Comparison of ENCODE assay signal across 11 mouse cellular contexts in the genomic region with DNA sequence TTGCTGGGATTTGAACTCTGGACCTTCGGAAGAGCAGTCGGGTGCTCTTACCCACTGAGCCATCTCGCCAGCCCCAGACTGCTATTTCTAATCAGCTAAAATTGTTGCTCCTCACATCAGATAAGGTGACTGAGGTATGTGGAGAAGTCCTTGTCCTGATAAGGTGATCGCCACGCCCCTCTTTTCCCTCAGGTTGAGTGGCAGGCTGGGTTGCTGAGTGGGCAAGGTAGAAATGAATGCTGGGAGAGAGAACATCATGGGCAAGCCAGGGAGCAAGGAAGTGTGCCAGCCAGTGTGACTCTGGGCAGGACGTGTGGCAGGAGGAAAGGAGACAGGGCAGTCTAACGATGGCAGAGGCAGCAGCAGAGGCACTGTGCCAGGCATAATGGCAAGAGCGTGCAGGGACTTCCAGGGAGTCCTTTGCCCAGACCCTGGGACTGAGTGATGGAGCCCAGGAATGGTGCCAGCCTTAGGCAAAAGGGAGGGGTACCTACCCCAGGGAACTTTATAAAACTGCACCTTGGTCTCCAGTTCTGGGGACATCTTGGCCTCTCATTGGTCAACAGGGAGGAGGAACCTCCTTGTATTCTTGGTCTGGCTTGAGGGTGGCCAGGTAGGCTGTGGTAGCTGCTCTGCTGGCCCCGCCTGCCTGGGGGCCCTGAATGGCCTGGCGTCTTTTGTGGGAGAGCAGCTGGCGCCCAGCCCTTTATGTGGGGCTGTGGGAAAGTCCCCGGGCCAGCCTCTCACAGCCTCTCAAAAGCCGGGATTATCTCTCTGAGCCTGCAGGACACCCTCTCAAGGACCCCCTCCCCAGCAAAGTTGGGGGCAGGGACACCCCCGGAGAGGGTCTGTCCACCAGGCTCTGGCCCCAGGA. TPM values are rescaled to one million over a fixed set of nuclear protein-coding genes. Genes with fewer than 3 reads are reported as not detected.
DNase-seq lines count a peak whose midpoint lies in the region; ATAC-seq lines count a peak whose summit lies in the region.
"Had no signal": no experiment of that assay in that cellular context is flagged by ENCODE, and none has a peak within 500 bp of the region (broad histone marks: within the 10 kb centered on the region; RNA-seq: fewer than 3 reads in every experiment).

No protein-coding gene starts in this region.

- peaks cover 32% of the 10 kb centered on the region for H3K4me1 ChIP-seq in embryonic facial prominence, embryonic 13.5 days
- H3K4me1 ChIP-seq in midbrain, embryonic 16.5 days (ENCODE audit: control insufficient read depth, insufficient read depth, low read length): peaks cover 14% of the 10 kb centered on the region

- H3K4me3 ChIP-seq in embryonic facial prominence, embryonic 13.5 days: no peak overlapping the region
- H3K4me3 ChIP-seq in midbrain, embryonic 16.5 days (ENCODE audit: low read depth, low read length): no peak overlapping the region
- H3K4me3 ChIP-seq: heart, embryonic 15.5 days; limb, embryonic 12.5 days had no signal

- H3K27me3 ChIP-seq in embryonic facial prominence, embryonic 13.5 days: peaks cover 50% of the 10 kb centered on the region
- no peaks in the 10 kb centered on the region; the same call in 1 of the 2 replicates for H3K27me3 ChIP-seq in midbrain, embryonic 16.5 days (ENCODE audit: control insufficient read depth, insufficient read depth, low read depth, low read length)

- H3K36me3 ChIP-seq in embryonic facial prominence, embryonic 13.5 days: no peaks in the 10 kb centered on the region
- no peaks in the 10 kb centered on the region for H3K36me3 ChIP-seq in midbrain, embryonic 16.5 days (ENCODE audit: control insufficient read depth, insufficient read depth, low read length)
- H3K36me3 ChIP-seq: heart, embryonic 15.5 days; limb, embryonic 12.5 days had no signal

- no peak for ATAC-seq in embryonic facial prominence, embryonic 13.5 days (ENCODE audit: insufficient number of reproducible peaks, insufficient read depth, low FRiP score, low TSS enrichment, low read depth)
- ATAC-seq in midbrain, embryonic 16.5 days: peak; percentile 69

- no peaks in the 10 kb centered on the region for H3K9me3 ChIP-seq in embryonic facial prominence, embryonic 13.5 days
- no peaks in the 10 kb centered on the region for H3K9me3 ChIP-seq in midbrain, embryonic 16.5 days (replicated peaks; ENCODE audit: control insufficient read depth, low read length, poor library complexity, severe bottlenecking)
- H3K9me3 ChIP-seq: heart, embryonic 15.5 days; limb, embryonic 12.5 days had no signal

- H3K27ac ChIP-seq in embryonic facial prominence, embryonic 13.5 days: no peak overlapping the region
- H3K27ac ChIP-seq in midbrain, embryonic 16.5 days (ENCODE audit: low read length): peak overlapping the region; percentile 76
- H3K27ac ChIP-seq: heart, embryonic 15.5 days; limb, embryonic 12.5 days had no signal

- WGBS in embryonic facial prominence, embryonic 13.5 days: 50% methylated on average over 14 of the region's 14 CpGs
- 35% methylated on average over 14 of the region's 14 CpGs for WGBS in midbrain, embryonic 16.5 days

- H3K9ac ChIP-seq in embryonic facial prominence, embryonic 13.5 days: peak overlapping the region; percentile 40; the same call in 1 of the 2 replicates
- H3K9ac ChIP-seq in midbrain, embryonic 16.5 days (ENCODE audit: low read depth, low read length): no peak overlapping the region
- H3K9ac ChIP-seq: heart, embryonic 15.5 days; limb, embryonic 12.5 days had no signal

- H3K4me2 ChIP-seq in embryonic facial prominence, embryonic 13.5 days: no peak overlapping the region
- H3K4me2 ChIP-seq in midbrain, embryonic 16.5 days (ENCODE audit: low read length): no peak overlapping the region
- H3K4me2 ChIP-seq: heart, embryonic 15.5 days; limb, embryonic 12.5 days had no signal

- peak; percentile 39 for DNase-seq in embryo, embryonic 10 days (ENCODE audit: low spot score)
- no peak for DNase-seq in embryo, embryonic 9.5 days (ENCODE audit: extremely low spot score)
- peak; percentile 70 to 80 for DNase-seq in layer of hippocampus, postnatal 10 days (ENCODE audit: low spot score in 2 of 2)
- no peak for DNase-seq in left cerebral cortex, adult 18-20 months (ENCODE audit: low spot score in 2 of 2)
- DNase-seq in urinary bladder, adult 2 months (ENCODE audit: low spot score): no peak
- DNase-seq in MN1 (ENCODE audit: low spot score): no peak

RNA-seq across cellular contexts. Expression of a gene that starts 12.4 kb away (rescaled TPM):
- 4.2 and 6.0 TPM in 2 replicates for polyA plus RNA-seq in embryonic facial prominence, embryonic 13.5 days (2015; fragmentation: Nextera tagmentation; extraction: Ambion mirVana)
- total RNA-seq in layer of hippocampus, postnatal 10 days (2021): 10 to 100 TPM; 75.7 to 81.7 TPM
- 107 and 135 TPM in 2 replicates for polyA plus RNA-seq in midbrain, embryonic 16.5 days (2015; fragmentation: Nextera tagmentation; extraction: Ambion mirVana)
- 10 to 100 TPM; 35.7 to 36.1 TPM for total RNA-seq in left cerebral cortex, adult 18-20 months (2021)
- 0.06 and 0.07 TPM in 2 replicates for polyA plus RNA-seq in urinary bladder, adult 2 months (2012; rRNA removed)
- polyA plus RNA-seq: C2C12 had no signal

RNA-seq across cellular contexts. Expression of a gene that starts 15.6 kb away (rescaled TPM):
- polyA plus RNA-seq in embryonic facial prominence, embryonic 13.5 days (2015; fragmentation: Nextera tagmentation; extraction: Ambion mirVana): 48.3 and 54.1 TPM in 2 replicates
- 10 to 100 TPM; 26.9 to 31.9 TPM for total RNA-seq in layer of hippocampus, postnatal 10 days (2021)
- 42.1 and 45.5 TPM in 2 replicates for polyA plus RNA-seq in midbrain, embryonic 16.5 days (2015; fragmentation: Nextera tagmentation; extraction: Ambion mirVana)
- total RNA-seq in left cerebral cortex, adult 18-20 months (2021): 10 to 100 TPM; 38.3 to 46.8 TPM
- 39.8 and 45.9 TPM in 2 replicates for polyA plus RNA-seq in urinary bladder, adult 2 months (2012; rRNA removed)

RNA-seq across cellular contexts. Expression of a gene that starts 19.9 kb away (rescaled TPM):
- 1.6 and 1.8 TPM in 2 replicates for polyA plus RNA-seq in embryonic facial prominence, embryonic 13.5 days (2015; fragmentation: Nextera tagmentation; extraction: Ambion mirVana)
- 1 to 10 TPM; 1.0 to 1.7 TPM for total RNA-seq in layer of hippocampus, postnatal 10 days (2021)
- polyA plus RNA-seq in midbrain, embryonic 16.5 days (2015; fragmentation: Nextera tagmentation; extraction: Ambion mirVana): 0.42 TPM in 1 of 2 replicates, not detected in the other
- total RNA-seq in left cerebral cortex, adult 18-20 months (2021): 1 to 10 TPM; 2.0 to 2.1 TPM
- polyA plus RNA-seq in urinary bladder, adult 2 months (2012; rRNA removed): 18.8 and 21.4 TPM in 2 replicates

RNA-seq across cellular contexts. Expression of a gene that starts 49.4 kb away (rescaled TPM):
- polyA plus RNA-seq in embryonic facial prominence, embryonic 13.5 days (2015; fragmentation: Nextera tagmentation; extraction: Ambion mirVana): 48.6 and 53.6 TPM in 2 replicates
- total RNA-seq in layer of hippocampus, postnatal 10 days (2021): 10 to 100 TPM; 36.2 to 39.0 TPM
- 59.3 and 64.5 TPM in 2 replicates for polyA plus RNA-seq in midbrain, embryonic 16.5 days (2015; fragmentation: Nextera tagmentation; extraction: Ambion mirVana)
- total RNA-seq in left cerebral cortex, adult 18-20 months (2021): 10 to 100 TPM; 67.7 to 70.2 TPM
- 33.1 and 35.2 TPM in 2 replicates for polyA plus RNA-seq in urinary bladder, adult 2 months (2012; rRNA removed)

Comparison
In these comparisons a context has a peak if more than half of its experiments do, and no peak if none do; other contexts are left out.
1. DNase-seq: peak in embryo, embryonic 10 days (single experiment) and layer of hippocampus, postnatal 10 days (2 of 2); none in embryo, embryonic 9.5 days (single experiment), left cerebral cortex, adult 18-20 months (0 of 2), urinary bladder, adult 2 months (single experiment) and MN1 (single experiment).
2. RNA of a gene that starts 12.4 kb away (polyA plus RNA-seq): 107 to 135 TPM in midbrain, embryonic 16.5 days; 4.2 to 6.0 TPM in embryonic facial prominence, embryonic 13.5 days and 0.06 to 0.07 TPM in urinary bladder, adult 2 months; every median in the first group is over 10 times any median in the second.